Mouse (Mus musculus) layer of hippocampus, adult 11-12 months (tissue): ENCODE results near the gene Set.

Experiments
- DNase-seq: peaks from one replicate; pipeline ENCODE4 v3.0.0; 2022; ENCODE audit warnings: low spot score

Set gene

DNA sequence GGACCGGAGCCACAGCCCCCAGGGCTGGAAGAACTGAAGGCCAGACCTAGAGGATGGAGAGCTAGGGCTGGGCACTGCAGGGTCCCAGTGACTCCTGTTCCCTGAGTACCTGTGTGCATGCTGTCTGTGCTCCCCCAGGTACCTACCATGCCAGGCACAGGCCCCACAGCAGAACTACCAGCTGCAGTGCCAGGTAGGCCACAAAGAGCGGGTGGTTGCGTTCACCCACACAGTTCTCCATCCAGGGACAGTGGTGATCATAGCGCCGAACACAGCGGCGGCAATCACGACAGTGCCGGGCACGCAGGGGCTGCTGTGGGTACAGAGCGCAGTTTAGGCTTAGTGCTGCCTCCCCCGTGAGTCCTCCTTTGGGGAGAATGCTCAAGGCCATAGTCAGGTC is 34.3 kb downstream of the Set start:
- DNase-seq = no peak

DNA sequence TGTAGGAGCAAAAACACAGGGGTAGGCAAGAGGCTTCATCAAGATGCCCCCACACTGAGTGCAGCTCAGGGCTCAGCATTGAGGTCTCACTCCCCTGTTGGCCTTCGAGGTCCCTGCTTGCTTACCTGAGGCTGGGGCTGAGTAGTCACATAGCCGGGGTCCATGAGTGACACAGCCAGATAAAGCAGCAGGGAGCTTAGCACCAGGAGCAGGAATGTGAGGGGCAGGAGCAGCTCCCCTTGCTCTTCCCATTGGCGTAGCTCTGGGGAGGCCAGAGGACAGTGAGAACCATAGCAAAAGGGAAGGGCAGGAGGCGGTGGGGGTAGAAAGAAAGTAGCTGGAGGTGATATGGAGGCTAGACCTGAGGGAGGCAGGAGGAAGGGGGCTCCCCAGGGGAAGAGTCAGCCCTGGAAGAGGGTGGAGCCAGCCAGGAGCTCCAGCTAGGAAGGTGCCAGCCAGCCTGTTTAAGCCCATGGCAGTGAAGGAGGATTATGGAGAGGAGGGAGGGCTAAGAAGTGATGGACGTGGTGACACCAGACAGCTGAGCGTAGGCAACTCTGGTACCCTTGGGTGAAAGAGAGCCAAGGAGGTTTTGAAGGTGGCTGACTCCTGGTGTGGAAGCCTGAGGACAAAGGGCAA is 35.2 kb downstream of the Set start:
- no peak for DNase-seq

DNA sequence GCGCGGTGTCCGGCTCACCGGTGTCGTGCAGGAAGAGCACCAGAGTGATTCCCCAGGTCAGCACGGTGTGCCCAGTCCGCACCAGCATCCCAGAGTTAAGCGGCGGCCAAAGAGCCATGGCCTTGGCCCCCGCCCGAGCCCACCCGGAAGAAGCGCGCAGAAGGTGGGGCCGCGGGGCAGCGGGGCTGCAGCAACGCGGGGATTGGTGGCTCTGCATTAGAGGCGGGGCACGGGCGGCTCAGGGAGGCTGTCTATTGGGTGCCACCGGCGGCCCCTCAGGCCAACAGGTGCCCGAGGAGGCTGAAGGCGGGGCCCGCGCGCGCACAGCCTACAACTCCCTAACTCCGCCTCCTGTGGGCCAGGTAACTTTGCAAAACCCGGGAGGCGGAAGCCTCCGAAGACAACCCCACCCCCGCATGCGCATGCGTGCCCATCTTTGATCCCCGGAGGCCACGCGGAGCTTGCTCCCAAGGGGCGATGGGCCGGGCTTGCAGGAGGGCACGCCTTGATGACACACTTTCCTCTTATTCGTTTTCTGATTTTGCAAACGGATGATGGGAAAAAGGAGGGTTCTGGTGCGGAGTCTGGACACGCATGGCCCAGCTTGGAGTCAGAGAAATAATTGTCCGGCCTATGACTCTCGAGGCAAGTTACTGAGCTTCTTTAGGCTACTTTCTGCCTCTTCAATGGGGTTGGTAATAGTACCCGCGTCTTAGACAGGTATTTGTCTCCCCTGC is 36.5 kb downstream of the Set start, which contains the start of gene Zdhhc12:
Zdhhc12 (minus strand) TSS at position 178 of the 737 bp plus-strand sequence.
- DNase-seq = peak; percentile 94

DNA sequence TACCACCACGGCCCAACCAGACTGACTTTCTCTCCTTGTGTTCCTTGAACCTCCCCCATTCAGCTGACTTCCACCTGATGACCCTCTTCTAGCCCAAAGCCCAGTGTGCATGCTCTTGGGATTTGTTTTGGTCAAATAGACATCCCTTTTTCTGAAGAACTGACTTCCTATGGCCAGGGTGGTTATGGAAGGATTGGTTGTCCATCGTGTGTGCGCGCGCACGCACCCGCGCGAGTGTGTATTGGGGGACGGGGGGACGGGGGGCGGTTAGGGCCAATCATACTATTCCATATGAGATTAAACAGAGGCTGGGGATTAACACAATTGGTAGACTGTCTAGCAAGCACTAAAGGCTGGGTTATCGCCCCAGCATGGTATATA is 37.0 kb downstream of the Set start:
- DNase-seq = no peak

DNA sequence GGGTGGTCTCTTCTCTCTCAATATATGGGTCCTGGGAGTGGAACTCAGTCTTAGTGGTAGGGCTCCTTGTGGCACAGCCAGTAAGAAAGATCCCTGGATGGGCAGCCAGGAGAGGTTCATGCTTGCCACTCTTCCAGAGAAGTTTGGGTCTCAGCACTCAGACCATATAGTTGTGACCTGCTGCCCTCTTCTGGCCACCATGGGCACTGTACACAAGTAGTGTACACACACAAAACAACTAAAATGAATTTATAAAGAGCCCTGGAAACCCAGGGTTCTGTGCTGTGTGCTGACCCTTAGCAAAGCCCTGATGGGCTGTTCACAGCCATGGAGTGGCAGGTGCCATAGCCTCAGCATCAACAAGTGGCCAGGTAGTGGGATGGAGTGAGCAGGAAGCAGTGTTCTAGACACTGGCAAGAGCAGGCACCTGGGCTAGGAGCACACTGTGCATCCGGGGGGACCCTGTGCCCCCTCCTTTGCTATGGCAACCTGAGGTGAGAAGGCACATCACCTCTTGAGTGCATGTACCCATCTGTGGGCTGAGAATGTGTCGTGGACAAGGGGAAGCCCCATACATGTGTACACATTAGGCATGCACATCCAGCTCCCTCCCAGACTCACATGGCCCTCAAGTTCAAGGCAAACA is 38.8 kb downstream of the Set start:
- peak; percentile 39 for DNase-seq

DNA sequence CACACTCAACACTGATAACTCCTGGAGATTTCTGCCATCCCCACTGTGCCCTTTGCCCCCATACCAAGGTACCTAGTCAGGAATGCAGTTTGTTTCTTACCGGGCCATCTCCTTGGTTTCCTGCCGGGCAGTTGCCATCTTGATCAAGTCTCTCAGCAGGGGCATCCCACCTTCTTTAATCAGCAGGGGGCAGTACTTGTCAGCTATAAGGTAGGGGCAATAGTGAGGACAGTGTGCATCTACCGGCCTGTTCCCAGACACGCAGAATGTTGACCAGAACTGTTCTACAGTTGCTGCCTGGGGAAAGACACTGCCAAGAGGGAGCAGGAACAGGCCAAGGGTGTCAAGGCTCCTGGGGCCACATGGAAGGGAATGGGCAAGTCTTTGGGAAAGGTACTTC is 43.0 kb downstream of the Set start:
- no peak for DNase-seq

DNA sequence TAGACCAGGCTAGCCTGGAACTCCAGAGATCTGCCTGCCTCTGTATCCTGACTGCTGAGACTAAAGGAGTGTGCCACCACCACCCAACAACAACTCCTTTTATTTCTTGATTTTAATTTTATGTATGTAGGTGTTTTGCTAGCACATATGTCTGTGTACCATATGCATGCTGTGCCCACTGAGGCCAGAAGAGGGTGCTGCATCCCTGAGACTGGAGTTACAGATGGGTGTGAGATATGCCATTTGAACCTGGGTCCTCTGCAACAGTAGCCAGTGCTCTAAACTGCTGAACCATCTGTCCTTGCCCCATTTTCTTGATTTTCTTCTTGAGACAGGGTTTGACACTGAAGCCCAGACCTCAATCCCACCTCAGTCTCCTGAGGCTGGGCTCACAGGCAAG is 49.2 kb downstream of the Set start:
- peak; percentile 54 for DNase-seq

DNA sequence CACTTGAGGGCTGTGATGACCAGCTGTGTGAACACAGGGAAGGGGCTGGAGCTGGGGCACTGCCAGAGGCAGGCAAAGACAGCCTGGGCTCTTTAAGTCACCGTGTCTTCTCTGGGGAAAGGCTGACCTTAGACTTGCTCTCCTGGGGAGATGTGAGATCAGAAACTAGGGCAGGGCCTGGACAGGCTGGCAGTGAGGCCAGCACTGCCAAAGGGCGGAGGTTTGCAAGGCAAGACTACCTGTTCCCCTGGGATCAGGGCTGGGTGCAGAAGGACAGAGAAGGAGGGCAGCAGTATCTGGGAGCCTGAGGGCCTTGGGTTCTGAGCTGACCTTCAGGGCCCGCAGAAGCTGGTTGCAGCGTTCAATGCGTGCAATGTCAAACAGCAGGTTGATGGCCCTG is 50.5 kb downstream of the Set start:
- no peak for DNase-seq

DNA sequence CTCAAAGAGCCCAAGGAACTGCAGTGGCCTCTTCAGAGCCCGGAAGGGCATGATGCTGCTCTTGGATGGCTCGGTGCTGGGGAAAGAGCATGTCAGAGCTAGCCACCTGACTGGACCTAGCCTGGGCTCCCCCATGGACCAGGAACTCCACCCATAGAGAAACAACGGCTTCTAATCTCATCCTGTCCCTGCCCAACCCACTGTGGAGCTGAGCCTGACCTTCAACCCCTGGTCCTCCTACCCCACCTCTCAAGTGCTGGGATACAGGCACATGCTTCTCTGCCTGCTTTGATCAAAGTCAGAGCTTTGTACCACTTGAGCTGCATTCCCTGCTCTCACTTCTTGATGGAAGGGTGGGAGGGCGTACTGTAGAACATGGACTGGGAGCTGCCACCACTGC is 51.1 kb downstream of the Set start:
- no peak for DNase-seq

DNA sequence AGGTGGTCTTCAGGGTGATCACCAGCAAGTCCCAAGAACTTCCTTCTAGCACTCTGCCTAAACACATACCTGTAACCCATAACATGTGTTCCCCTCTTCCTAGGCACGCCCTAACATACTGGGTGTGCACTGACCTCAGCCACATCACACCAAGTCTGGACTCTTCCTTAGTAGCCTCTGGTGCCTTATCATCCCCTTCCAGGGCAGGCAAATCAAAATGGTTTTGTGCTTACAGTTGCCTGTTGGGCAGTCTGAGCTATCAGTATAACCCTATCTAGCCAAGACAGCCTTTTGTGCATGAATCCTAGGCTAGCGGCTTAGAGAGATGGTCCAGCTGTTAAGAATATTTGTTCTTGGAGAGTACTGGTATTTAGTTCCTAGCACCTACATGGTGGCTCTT is 54.3 kb downstream of the Set start:
- DNase-seq = no peak

DNA sequence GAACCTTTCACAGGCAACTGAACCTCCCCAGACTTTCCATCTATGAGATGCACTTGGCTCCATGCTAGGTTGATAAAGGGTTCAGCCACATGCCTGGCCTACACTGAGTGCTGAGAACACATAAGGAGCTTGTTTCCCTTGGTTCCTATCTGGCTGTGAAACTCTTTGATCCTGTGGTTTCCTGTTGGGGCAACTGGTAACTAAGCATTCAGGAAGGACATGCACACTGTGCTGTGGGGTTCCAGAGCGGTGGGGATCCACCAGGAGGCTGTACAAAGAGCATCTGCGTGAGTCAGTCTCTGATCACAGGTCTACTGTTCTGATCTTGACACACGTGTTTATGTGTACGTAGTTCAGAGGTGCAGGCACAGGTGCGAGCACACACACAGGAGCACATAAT is 55.4 kb downstream of the Set start:
- DNase-seq = no peak

DNA sequence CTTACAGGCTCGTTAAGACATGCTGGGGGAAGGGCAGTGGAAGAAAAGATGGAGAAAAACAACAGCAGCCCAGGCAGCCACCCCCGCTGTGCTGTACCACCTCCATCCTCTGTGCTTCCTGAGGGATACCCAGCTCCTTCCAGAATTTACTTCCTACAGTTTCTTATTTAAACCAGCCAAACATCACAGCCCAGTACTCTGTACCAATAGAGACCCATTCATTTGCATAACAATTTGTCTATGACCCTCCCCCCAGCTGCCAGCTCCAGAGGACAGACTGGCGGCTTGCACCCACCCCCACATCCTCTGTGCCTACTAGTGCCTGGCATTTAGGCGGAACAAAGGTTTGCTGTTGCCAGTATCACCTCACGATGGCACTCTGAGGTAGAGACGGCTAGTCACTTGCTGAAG is 62.5 kb downstream of the Set start:
- DNase-seq = peak; percentile 83

DNA sequence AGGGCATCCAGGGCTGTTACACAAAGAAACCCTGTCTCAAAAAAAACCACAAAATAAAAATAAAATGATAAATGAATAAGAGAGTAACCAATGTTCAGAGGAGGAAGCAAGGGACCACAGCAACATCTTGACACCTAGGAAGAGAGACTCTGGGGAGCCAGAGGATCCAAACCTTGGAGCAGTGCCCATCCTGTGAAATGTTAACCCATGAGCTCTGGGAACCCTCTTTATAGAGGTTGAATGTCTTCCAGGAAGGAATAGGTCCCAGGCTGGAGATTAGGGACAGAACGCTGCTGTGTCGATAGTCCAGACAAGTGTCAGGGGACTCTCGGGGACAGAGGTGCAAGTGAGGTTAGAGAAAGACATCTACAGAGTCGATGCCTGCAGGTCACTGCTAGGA is 63.1 kb downstream of the Set start:
- no peak for DNase-seq
